Mouse (Mus musculus) liver, adult 2 months (tissue): Measurements from ENCODE around the gene Cfap44.

Source experiments
- CTCF ChIP-seq: fragments of 200-500 bp; IDR thresholded peaks from 2 replicates; pipeline ENCODE4 v1.5.1; 2011; ENCODE audit warnings: low read depth, low read length, control low read depth
- POLR2A ChIP-seq: fragments of 200-500 bp; IDR thresholded peaks from 2 replicates; pipeline ENCODE4 v1.6.1; 2011; ENCODE audit warnings: low read length, control low read depth; ENCODE audit not compliant: insufficient read depth; ENCODE audit errors: extremely low read depth

DNA sequence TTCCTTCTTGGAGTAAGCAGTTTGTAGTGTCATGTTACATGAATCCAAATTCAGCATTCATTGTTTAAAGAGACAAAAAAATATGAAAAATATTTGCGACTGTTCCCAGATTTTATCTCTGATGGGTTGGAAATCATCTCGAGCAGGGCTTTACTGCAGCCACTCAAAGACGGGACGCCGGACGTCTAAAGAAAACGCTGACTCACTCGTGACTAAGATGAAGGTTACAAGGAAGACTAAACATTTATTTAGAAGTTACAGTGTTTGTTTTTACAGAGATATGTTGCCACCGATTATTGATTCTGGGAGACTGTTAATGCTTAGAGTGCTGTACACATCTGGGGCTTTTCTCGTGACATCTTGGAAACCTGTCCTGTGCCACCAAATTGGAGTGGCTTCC, 90.2 kb downstream of the Cfap44 start:
- TF ChIP-seq CTCF (no peak), POLR2A (no peak)
